Mouse (Mus musculus): ENCODE results near the gene Sorcs2. TPM values are rescaled to one million over a fixed set of nuclear protein-coding genes. Genes with fewer than 3 reads are reported as not detected.

Gene Sorcs2
- polyA plus RNA-seq, 1 experiment from 2014 or later, result 12.8 TPM

DNA sequence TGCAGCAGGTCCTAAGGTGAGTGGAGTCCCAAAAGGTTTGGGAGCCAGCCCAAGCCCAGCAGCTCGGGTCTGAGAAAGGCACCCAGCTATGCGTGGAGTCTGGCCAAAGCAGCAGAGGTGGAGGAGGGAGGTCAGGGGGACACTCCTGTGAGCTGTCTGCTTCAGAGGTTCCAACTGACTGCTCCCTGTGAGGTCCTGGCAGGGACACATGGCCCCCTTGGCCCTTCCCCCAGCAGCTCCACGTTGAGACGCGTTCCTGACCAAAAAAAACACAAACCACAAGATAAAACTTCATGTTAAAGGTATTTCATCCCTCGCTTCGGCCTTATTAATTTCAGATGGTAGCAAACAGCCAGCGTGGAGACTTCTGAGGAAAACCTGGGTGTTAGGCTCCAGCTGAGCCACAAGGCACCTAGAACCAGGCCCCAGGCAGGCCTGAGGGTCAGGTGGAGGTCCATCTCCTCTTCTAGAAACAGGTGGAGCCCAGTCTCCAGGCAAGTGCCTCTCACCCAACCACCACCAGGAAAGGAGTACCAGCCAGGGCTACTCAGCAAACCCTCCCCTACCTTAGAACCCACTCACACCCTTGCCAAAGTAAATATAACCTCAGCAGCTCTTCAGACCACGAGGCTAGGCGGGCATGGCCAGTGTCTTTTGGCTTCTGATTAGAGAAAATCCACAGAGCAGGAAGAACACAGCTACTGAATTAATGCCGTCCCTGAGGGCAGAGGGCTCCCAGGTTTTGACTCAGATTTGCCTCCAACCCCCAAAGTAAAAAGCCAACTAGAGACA lies 104.6 kb downstream of the Sorcs2 start:
- Histone ChIP-seq H3K36me3 (ENCODE audit: control insufficient read depth, insufficient read depth, low read length) (no peaks in the 10 kb centered on the region), H3K9ac (ENCODE audit: low read length) (no peak overlapping the region), H3K27ac (ENCODE audit: low read depth) (no peak overlapping the region), H3K9me3 (ENCODE audit: control insufficient read depth, low read length) (no peaks in the 10 kb centered on the region), H3K4me2 (ENCODE audit: low read length) (no peak overlapping the region), H3K27me3 (replicated peaks; ENCODE audit: control insufficient read depth, insufficient read depth, low read length) (no peaks in the 10 kb centered on the region), H3K4me3 (ENCODE audit: low read depth, low read length) (no peak overlapping the region), H3K4me1 (replicated peaks; ENCODE audit: control insufficient read depth, insufficient read depth, low read length) (no peaks in the 10 kb centered on the region)
- DNase-seq (ENCODE audit: low spot score) (no peak), ATAC-seq (replicated peaks; ENCODE audit: low FRiP score, low TSS enrichment, low read depth) (no peak)
- WGBS, result 66% methylated on average over 11 of the region's 11 CpGs

DNA sequence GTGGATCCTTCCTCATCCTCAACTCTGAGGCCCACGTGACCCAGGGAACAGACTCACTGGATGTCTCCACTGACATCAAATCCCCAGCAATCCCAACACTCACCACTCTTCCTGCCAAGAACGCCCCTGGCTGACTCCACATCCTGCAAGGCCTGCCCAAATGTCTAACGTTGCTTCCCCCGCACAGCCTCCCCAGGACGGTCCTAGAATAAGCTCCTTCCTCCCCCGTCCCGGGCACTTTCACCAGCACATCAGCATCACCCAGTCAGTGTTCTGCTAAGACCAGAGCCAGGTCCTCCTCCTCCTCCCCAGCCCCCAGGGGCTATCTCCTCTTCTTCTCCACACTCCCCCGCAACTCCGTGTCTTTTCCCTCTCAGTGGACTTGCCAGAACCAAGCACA lies 105.6 kb downstream of the Sorcs2 start:
- no peaks in the 10 kb centered on the region for H3K36me3 ChIP-seq (ENCODE audit: control insufficient read depth, insufficient read depth, low read length)
- no peak overlapping the region for H3K4me2 ChIP-seq (ENCODE audit: low read length)
- DNase-seq (ENCODE audit: low spot score) (no peak), ATAC-seq (replicated peaks; ENCODE audit: low FRiP score, low TSS enrichment, low read depth) (no peak)
- H3K27me3 ChIP-seq (replicated peaks; ENCODE audit: control insufficient read depth, insufficient read depth, low read length), result no peaks in the 10 kb centered on the region
- no peaks in the 10 kb centered on the region for H3K4me1 ChIP-seq (replicated peaks; ENCODE audit: control insufficient read depth, insufficient read depth, low read length)
- H3K9me3 ChIP-seq (ENCODE audit: control insufficient read depth, low read length), result no peaks in the 10 kb centered on the region
- no peak overlapping the region for H3K27ac ChIP-seq (ENCODE audit: low read depth)
- WGBS, result 56% methylated on average over 9 of the region's 9 CpGs
- H3K4me3 ChIP-seq (ENCODE audit: low read depth, low read length), result no peak overlapping the region
- no peak overlapping the region for H3K9ac ChIP-seq (ENCODE audit: low read length)

DNA sequence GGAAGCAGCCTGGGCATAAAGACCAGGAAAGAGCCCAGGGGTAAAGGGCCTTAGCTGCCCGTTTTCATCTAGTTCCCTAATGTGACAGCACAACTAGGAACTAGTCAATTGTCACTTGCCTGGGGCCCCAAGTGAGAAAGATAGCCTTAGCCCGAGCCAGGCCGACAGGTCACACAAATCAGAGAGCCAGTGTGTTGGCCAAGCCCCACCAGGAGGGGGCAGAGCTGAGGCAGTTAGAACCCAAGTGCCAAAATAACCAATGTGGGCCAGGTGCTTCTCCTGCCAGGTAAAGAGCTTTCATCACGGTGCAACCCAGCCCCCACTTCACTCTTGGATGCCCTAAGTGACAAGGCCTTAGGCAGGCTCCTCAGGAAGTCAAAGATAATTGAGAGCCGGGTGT lies 106.7 kb downstream of the Sorcs2 start:
- H3K9me3 ChIP-seq (ENCODE audit: control insufficient read depth, low read length), result no peaks in the 10 kb centered on the region
- no peaks in the 10 kb centered on the region for H3K36me3 ChIP-seq (ENCODE audit: control insufficient read depth, insufficient read depth, low read length)
- ATAC-seq (replicated peaks; ENCODE audit: low FRiP score, low TSS enrichment, low read depth) (no peak), DNase-seq (ENCODE audit: low spot score) (no peak)
- H3K4me3 ChIP-seq (ENCODE audit: low read depth, low read length), result no peak overlapping the region
- H3K4me1 ChIP-seq (replicated peaks; ENCODE audit: control insufficient read depth, insufficient read depth, low read length), result no peaks in the 10 kb centered on the region
- no peak overlapping the region for H3K4me2 ChIP-seq (ENCODE audit: low read length)
- 57% methylated on average over 5 of the region's 5 CpGs for WGBS
- H3K27me3 ChIP-seq (replicated peaks; ENCODE audit: control insufficient read depth, insufficient read depth, low read length), result no peaks in the 10 kb centered on the region
- H3K27ac ChIP-seq (ENCODE audit: low read depth), result no peak overlapping the region
- H3K9ac ChIP-seq (ENCODE audit: low read length), result no peak overlapping the region

DNA sequence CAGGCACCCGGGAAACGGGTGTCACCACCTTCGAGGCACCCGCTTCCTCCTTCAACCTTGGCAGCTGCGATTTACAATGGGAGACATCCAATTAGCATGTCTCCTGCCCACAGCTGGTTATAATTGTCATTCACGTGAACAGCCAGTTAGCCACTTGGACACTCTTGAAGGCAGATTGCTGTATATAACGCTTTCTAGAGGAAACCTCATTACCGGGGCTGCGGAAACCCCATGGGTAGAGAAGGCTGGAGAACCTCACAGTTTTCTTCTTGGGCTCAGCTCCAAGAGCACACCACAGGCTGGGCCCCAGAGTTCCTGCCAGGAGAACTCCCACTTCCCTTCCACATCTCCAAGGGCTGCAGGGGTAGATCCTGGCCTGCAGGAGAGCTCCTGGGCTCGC lies 112.5 kb downstream of the Sorcs2 start:
- H3K9me3 ChIP-seq (ENCODE audit: control insufficient read depth, low read length), result no peaks in the 10 kb centered on the region
- no peaks in the 10 kb centered on the region for H3K36me3 ChIP-seq (ENCODE audit: control insufficient read depth, insufficient read depth, low read length)
- no peak overlapping the region for H3K27ac ChIP-seq (ENCODE audit: low read depth)
- H3K4me1 ChIP-seq (replicated peaks; ENCODE audit: control insufficient read depth, insufficient read depth, low read length), result peaks cover 5% of the 10 kb centered on the region
- no peak overlapping the region for H3K4me2 ChIP-seq (ENCODE audit: low read length)
- 57% methylated on average over 10 of the region's 10 CpGs for WGBS
- no peak overlapping the region for H3K4me3 ChIP-seq (ENCODE audit: low read depth, low read length)
- H3K9ac ChIP-seq (ENCODE audit: low read length), result no peak overlapping the region
- no peaks in the 10 kb centered on the region for H3K27me3 ChIP-seq (replicated peaks; ENCODE audit: control insufficient read depth, insufficient read depth, low read length)
- ATAC-seq (replicated peaks; ENCODE audit: low FRiP score, low TSS enrichment, low read depth), result no peak
- DNase-seq (ENCODE audit: low spot score), result no peak

DNA sequence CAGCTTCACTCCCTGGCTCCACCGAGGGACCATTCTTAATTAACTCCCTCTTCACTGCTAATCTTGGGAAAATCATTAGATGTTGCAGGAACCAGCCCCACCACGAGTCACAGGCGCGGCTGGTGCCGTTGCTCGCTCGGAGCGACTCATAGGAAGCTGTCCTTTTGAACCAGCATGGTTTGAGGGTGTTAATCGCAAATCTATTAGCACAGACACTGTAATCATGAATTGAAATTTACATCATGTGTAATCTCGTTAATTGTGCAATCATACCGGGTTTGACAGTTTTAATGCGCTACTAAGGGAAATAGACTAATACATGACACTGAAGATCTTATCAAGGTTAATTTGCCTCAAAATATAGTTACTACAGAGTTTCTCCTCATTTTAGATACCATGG lies 118.0 kb downstream of the Sorcs2 start:
- no peak overlapping the region for H3K4me2 ChIP-seq (ENCODE audit: low read length)
- 84% methylated on average over 12 of the region's 12 CpGs for WGBS
- no peaks in the 10 kb centered on the region for H3K36me3 ChIP-seq (ENCODE audit: control insufficient read depth, insufficient read depth, low read length)
- no peak overlapping the region for H3K27ac ChIP-seq (ENCODE audit: low read depth)
- H3K9ac ChIP-seq (ENCODE audit: low read length), result no peak overlapping the region
- DNase-seq (ENCODE audit: low spot score) (no peak), ATAC-seq (replicated peaks; ENCODE audit: low FRiP score, low TSS enrichment, low read depth) (no peak)
- no peak overlapping the region for H3K4me3 ChIP-seq (ENCODE audit: low read depth, low read length)
- no peaks in the 10 kb centered on the region for H3K4me1 ChIP-seq (replicated peaks; ENCODE audit: control insufficient read depth, insufficient read depth, low read length)
- H3K9me3 ChIP-seq (ENCODE audit: control insufficient read depth, low read length), result no peaks in the 10 kb centered on the region
- no peaks in the 10 kb centered on the region for H3K27me3 ChIP-seq (replicated peaks; ENCODE audit: control insufficient read depth, insufficient read depth, low read length)

DNA sequence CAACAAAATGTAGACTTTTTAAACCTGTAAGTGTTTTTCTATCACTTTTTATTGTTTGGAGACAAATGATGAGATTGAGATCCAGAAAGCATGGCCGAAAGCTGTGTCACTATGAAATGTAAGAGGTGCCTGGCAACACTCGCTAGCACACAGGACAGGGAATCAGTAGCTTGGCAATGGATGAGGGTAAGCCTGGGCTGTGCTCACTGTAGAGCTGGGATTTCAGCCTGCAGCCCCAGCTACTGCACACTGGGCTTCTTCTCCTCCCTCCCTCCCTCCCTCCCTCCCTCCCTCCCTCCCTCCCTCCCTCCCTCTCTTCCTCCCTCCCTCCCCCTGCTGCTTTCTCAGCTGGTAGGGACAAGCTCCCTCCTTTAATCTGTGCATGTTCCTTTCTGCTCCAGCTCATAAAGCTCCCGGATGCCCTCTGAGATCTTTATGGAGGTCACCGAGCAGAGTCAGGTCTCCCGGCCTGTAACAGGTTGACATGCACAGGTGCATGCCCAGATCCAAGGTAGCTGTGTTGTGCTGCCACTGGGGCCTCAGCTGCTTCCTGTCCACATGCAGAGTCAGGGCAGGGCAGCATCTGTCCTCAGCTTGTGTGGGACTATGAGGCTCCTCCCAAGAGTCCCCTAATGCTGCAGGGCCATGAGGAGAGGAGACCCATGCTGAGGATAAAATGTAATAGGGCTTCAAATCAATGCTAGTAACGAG lies 123.1 kb downstream of the Sorcs2 start:
- no peak overlapping the region for H3K4me2 ChIP-seq (ENCODE audit: low read length)
- H3K9ac ChIP-seq (ENCODE audit: low read length), result no peak overlapping the region
- H3K4me3 ChIP-seq (ENCODE audit: low read depth, low read length), result no peak overlapping the region
- ATAC-seq (replicated peaks; ENCODE audit: low FRiP score, low TSS enrichment, low read depth) (no peak), DNase-seq (ENCODE audit: low spot score) (no peak)
- no peaks in the 10 kb centered on the region for H3K27me3 ChIP-seq (replicated peaks; ENCODE audit: control insufficient read depth, insufficient read depth, low read length)
- no peaks in the 10 kb centered on the region for H3K4me1 ChIP-seq (replicated peaks; ENCODE audit: control insufficient read depth, insufficient read depth, low read length)
- WGBS, result 63% methylated on average over 6 of the region's 6 CpGs
- H3K27ac ChIP-seq (ENCODE audit: low read depth), result no peak overlapping the region
- H3K9me3 ChIP-seq (ENCODE audit: control insufficient read depth, low read length), result no peaks in the 10 kb centered on the region
- no peaks in the 10 kb centered on the region for H3K36me3 ChIP-seq (ENCODE audit: control insufficient read depth, insufficient read depth, low read length)

DNA sequence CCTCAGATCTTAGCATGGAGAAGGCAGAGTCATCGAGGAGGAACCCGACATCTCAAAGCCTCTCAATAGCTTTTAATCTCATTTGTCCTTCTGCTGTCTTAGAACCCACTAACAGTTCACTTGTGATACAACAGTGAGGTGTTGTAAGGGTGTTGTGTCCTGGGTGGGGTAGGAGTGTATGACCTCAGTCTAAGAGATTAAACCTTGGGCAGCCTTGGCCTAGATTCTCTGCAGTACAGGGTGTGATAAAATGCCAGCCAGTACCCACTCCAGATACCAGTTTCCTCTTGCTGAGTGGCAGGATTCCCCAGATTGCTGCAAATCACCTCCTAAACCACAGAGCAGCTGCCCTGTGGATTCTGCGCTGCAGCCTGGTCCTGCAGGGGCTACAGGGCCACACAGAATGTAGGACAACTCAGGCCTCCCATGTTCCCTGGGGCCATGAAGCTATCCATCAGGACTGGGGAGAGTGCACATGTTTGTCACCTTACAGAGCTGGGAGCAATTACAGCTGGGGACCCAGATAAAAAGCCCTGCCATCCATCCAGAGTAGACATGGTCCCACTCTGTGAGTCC lies 130.7 kb downstream of the Sorcs2 start:
- Histone ChIP-seq H3K4me1 (replicated peaks; ENCODE audit: control insufficient read depth, insufficient read depth, low read length) (no peaks in the 10 kb centered on the region), H3K27ac (ENCODE audit: low read depth) (no peak overlapping the region), H3K36me3 (ENCODE audit: control insufficient read depth, insufficient read depth, low read length) (no peaks in the 10 kb centered on the region), H3K4me2 (ENCODE audit: low read length) (no peak overlapping the region), H3K4me3 (ENCODE audit: low read depth, low read length) (no peak overlapping the region), H3K9me3 (ENCODE audit: control insufficient read depth, low read length) (no peaks in the 10 kb centered on the region), H3K27me3 (replicated peaks; ENCODE audit: control insufficient read depth, insufficient read depth, low read length) (no peaks in the 10 kb centered on the region), H3K9ac (ENCODE audit: low read length) (no peak overlapping the region)
- DNase-seq (ENCODE audit: low spot score) (no peak), ATAC-seq (replicated peaks; ENCODE audit: low FRiP score, low TSS enrichment, low read depth) (no peak)
- WGBS, result 83% methylated on average over 3 of the region's 3 CpGs

DNA sequence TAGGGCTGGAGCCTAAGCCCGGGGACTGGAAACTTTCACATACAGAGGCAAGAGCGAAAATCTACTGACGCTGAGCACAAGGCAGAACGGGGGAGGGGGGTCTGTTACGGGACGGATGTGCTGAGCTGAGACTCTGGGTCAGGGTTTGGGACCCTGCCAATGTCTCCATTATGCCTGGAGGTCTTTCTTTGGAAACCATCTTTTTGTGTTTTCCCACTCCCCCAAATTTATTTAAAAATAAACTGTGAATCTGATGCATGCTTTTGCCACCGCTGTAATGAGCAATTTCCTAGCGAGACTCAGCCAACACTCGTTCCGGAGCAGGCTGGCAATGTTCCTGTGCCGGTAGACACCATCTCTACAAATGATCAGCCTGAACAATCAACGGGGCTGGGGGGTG lies 137.1 kb downstream of the Sorcs2 start:
- DNase-seq (ENCODE audit: low spot score) (no peak), ATAC-seq (replicated peaks; ENCODE audit: low FRiP score, low TSS enrichment, low read depth) (no peak)
- 60% methylated on average over 12 of the region's 12 CpGs for WGBS

More for the DNA sequence above, 137.1 kb downstream of the Sorcs2 start:
- Histone ChIP-seq H3K9me3 (ENCODE audit: control insufficient read depth, low read length) (no peaks in the 10 kb centered on the region), H3K4me3 (ENCODE audit: low read depth, low read length) (no peak overlapping the region), H3K36me3 (ENCODE audit: control insufficient read depth, insufficient read depth, low read length) (no peaks in the 10 kb centered on the region), H3K27me3 (replicated peaks; ENCODE audit: control insufficient read depth, insufficient read depth, low read length) (no peaks in the 10 kb centered on the region), H3K4me2 (ENCODE audit: low read length) (no peak overlapping the region), H3K4me1 (replicated peaks; ENCODE audit: control insufficient read depth, insufficient read depth, low read length) (0 out of 2 replicates have a peak, but pooled peaks cover 8% of the 10 kb centered on the region), H3K27ac (ENCODE audit: low read depth) (0 out of 2 replicates have a peak overlapping the region, but pooled peaks have one; percentile 2), H3K9ac (ENCODE audit: low read length) (no peak overlapping the region)

Measured in intestine, embryonic 14.5 days (tissue).